In genomic region chr13:98695546-98695945, GRCm38 (mm10) we compare ENCODE assay signal across 12 mouse cellular contexts. TPM values are rescaled to one million over a fixed set of nuclear protein-coding genes. Genes with fewer than 3 reads are reported as not detected.
DNase-seq lines count a peak whose midpoint lies in the region; ATAC-seq and TF ChIP-seq lines count a peak whose summit lies in the region.
"Had no signal": no experiment of that assay in that cellular context is flagged by ENCODE, and none has a peak within 500 bp of the region (broad histone marks: within the 10 kb centered on the region; RNA-seq: fewer than 3 reads in every experiment).

No protein-coding gene starts in this region.

- peak overlapping the region; percentile 76 for H3K4me2 ChIP-seq in intestine, postnatal 0 days (replicated peaks; ENCODE audit: low read depth)
- H3K4me2 ChIP-seq in forebrain, embryonic 11.5 days (ENCODE audit: low read depth, low read length, severe bottlenecking), result no peak overlapping the region

- H3K4me3 ChIP-seq in intestine, postnatal 0 days (ENCODE audit: low read depth, low read length), result peak overlapping the region; percentile 56
- no peak overlapping the region for H3K4me3 ChIP-seq in lung, adult 2 months (replicated peaks; ENCODE audit: extremely low read depth, low read depth, low read length)
- H3K4me3 ChIP-seq in forebrain, embryonic 11.5 days (ENCODE audit: low read depth, low read length), result no peak overlapping the region

- no peaks in the 10 kb centered on the region for H3K27me3 ChIP-seq in intestine, postnatal 0 days (replicated peaks; ENCODE audit: control insufficient read depth, insufficient read depth, low read length)
- peaks cover 4% of the 10 kb centered on the region; the same call in 1 of the 2 replicates for H3K27me3 ChIP-seq in forebrain, embryonic 11.5 days (ENCODE audit: control insufficient read depth, insufficient read depth, low read length)

- TF ChIP-seq CTCF in intestine, postnatal 0 days (IDR thresholded peaks at IDR 0.05; ENCODE audit: low read depth), result no peak
- TF ChIP-seq CTCF in lung, adult 2 months (IDR thresholded peaks at IDR 0.05; ENCODE audit: insufficient read depth, low read length), result no peak

- H3K27ac ChIP-seq in intestine, postnatal 0 days (ENCODE audit: low read depth, low read length), result peak overlapping the region; percentile 97
- H3K27ac ChIP-seq in forebrain, embryonic 11.5 days (ENCODE audit: low read depth, low read length), result no peak overlapping the region

- H3K9ac ChIP-seq in intestine, postnatal 0 days (ENCODE audit: low read depth, low read length), result peak overlapping the region; percentile 86
- H3K9ac ChIP-seq in forebrain, embryonic 11.5 days (ENCODE audit: low read length), result no peak overlapping the region

- no peaks in the 10 kb centered on the region for H3K36me3 ChIP-seq in intestine, postnatal 0 days (ENCODE audit: control insufficient read depth, insufficient read depth)
- H3K36me3 ChIP-seq in forebrain, embryonic 11.5 days (ENCODE audit: control insufficient read depth, insufficient read depth, low read length), result no peaks in the 10 kb centered on the region

- WGBS in intestine, postnatal 0 days, result 13% methylated on average over 2 of the region's 2 CpGs
- 40% methylated on average over 2 of the region's 2 CpGs for WGBS in lung, adult 2 months
- 32% methylated on average over 2 of the region's 2 CpGs for WGBS in forebrain, embryonic 11.5 days

- peak; percentile 37 for ATAC-seq in intestine, postnatal 0 days
- ATAC-seq in forebrain, embryonic 11.5 days (replicated peaks; ENCODE audit: low FRiP score), result no peak

- peak; percentile 16 for DNase-seq in adipocyte (ENCODE audit: low spot score)
- DNase-seq in fat pad, adult 2 months (ENCODE audit: extremely low read depth, low read depth, low spot score), result peak; percentile 14
- peak; percentile 56 for DNase-seq in lung, adult 2 months
- DNase-seq in spleen, postnatal 4 days (ENCODE audit: low spot score in 2 of 2), result no peak
- DNase-seq in layer of hippocampus, adult 8-10 months (ENCODE audit: low spot score in 2 of 2), result no peak
- DNase-seq in forebrain, embryonic 11.5 days (ENCODE audit: low spot score), result no peak
- no peak for DNase-seq in right cerebral cortex, postnatal 4 days
- DNase-seq: cerebellum, postnatal 36 days had no signal

- H3K9me3 ChIP-seq in intestine, postnatal 0 days (ENCODE audit: control insufficient read depth), result no peaks in the 10 kb centered on the region
- H3K9me3 ChIP-seq in forebrain, embryonic 11.5 days (ENCODE audit: control insufficient read depth, low read length), result no peaks in the 10 kb centered on the region

- TF ChIP-seq POLR2A in lung, adult 2 months (IDR thresholded peaks at IDR 0.05; ENCODE audit: borderline replicate concordance, extremely low read depth, low read depth, low read length), result no peak

- peaks cover 11% of the 10 kb centered on the region; the same call in 1 of the 2 replicates for H3K4me1 ChIP-seq in intestine, postnatal 0 days (replicated peaks; ENCODE audit: control insufficient read depth, insufficient read depth, low read length)
- H3K4me1 ChIP-seq in lung, adult 2 months (ENCODE audit: control insufficient read depth, insufficient read depth, low read length), result peaks cover 12% of the 10 kb centered on the region
- H3K4me1 ChIP-seq in forebrain, embryonic 11.5 days (replicated peaks; ENCODE audit: control insufficient read depth, insufficient read depth, low read length), result 0 out of 2 replicates have a peak, but pooled peaks cover 5% of the 10 kb centered on the region

RNA-seq across cellular contexts. Expression of gene Tmem171, which starts 0.9 kb away (rescaled TPM):
- 48.6 and 56.7 TPM in 2 replicates for polyA plus RNA-seq in intestine, postnatal 0 days (2015; fragmentation: Nextera tagmentation; extraction: Ambion mirVana)
- 3.6 and 6.6 TPM in 2 replicates for polyA plus RNA-seq in lung, adult 2 months (2012; rRNA removed)
- total RNA-seq in layer of hippocampus, adult 8-10 months (2022), result 1 to 10 TPM; 1.0 to 1.2 (median 1.1) TPM
- not detected in 2 replicates for polyA plus RNA-seq in forebrain, embryonic 11.5 days (2014; fragmentation: Nextera tagmentation; extraction: Ambion mirVana)
- total RNA-seq: neutrophil, adult 5-6 weeks had no signal

RNA-seq across cellular contexts. Expression of gene Tmem174, which starts 58.3 kb away (rescaled TPM):
- 0.21 and 0.34 TPM in 2 replicates for polyA plus RNA-seq in intestine, postnatal 0 days (2015; fragmentation: Nextera tagmentation; extraction: Ambion mirVana)
- not detected in 2 replicates for polyA plus RNA-seq in lung, adult 2 months (2012; rRNA removed)
- under 1 TPM in 2 of 4 experiments, not detected in 2; 0.23 to 0.33 TPM for total RNA-seq in layer of hippocampus, adult 8-10 months (2022)
- polyA plus RNA-seq in forebrain, embryonic 11.5 days (2014; fragmentation: Nextera tagmentation; extraction: Ambion mirVana), result not detected in 2 replicates
- total RNA-seq: hematopoietic stem cell, adult 5-6 weeks; neutrophil, adult 5-6 weeks had no signal
- polyA plus RNA-seq: limb, embryonic 14.5 days had no signal

Comparison
In these comparisons a context has a peak if more than half of its experiments do, and no peak if none do; other contexts are left out.
1. DNase-seq: peak in adipocyte (single experiment), fat pad, adult 2 months (single experiment) and lung, adult 2 months (single experiment); none in spleen, postnatal 4 days (0 of 2), layer of hippocampus, adult 8-10 months (0 of 2), forebrain, embryonic 11.5 days (single experiment) and right cerebral cortex, postnatal 4 days (single experiment).